Mouse (Mus musculus) liver, embryonic 11.5 days (tissue): ENCODE measurements at regions not wholly inside any gene's neighbourhood (a gene's known extent, or its start where the extent isn't known, plus 50 kb on each side); places are given as distances from the start of the nearest gene placed in this dataset.

Experiments
- ATAC-seq: fragments of 200-750 bp; cut with Nextera tagmentation; replicated peaks from 2 replicates; pipeline ENCODE4 v1.8.0; 2017; ENCODE audit warnings: moderate number of reproducible peaks, mild to moderate bottlenecking, moderate TSS enrichment, moderate library complexity; ENCODE audit not compliant: low FRiP score
- DNase-seq: peaks from one replicate; pipeline ENCODE4 v3.0.0-alpha.2; 2017; ENCODE audit warnings: low spot score
- H3K27ac ChIP-seq: fragments of 300-500 bp; sonication (generic); 2 replicates; pipeline ENCODE4 v1.5.1; 2014; ENCODE audit warnings: mild to moderate bottlenecking, low read depth, low read length, control low read depth
- H3K27me3 ChIP-seq: fragments of 300-500 bp; sonication (generic); replicated peaks from 2 replicates; pipeline ENCODE4 v1.6.1; 2014; ENCODE audit warnings: low read length, mixed read lengths; ENCODE audit not compliant: control insufficient read depth, insufficient read depth
- H3K36me3 ChIP-seq: fragments of 300-500 bp; sonication (generic); 2 replicates; pipeline ENCODE4 v1.6.1; 2014; ENCODE audit warnings: mild to moderate bottlenecking, low read length, moderate library complexity, mixed read lengths; ENCODE audit not compliant: control insufficient read depth, insufficient read depth
- H3K4me1 ChIP-seq: fragments of 300-500 bp; sonication (generic); replicated peaks from 2 replicates; pipeline ENCODE4 v1.6.1; 2014; ENCODE audit warnings: low read length, mixed read lengths; ENCODE audit not compliant: control insufficient read depth, insufficient read depth
- H3K4me2 ChIP-seq: fragments of 300-500 bp; sonication (generic); 2 replicates; pipeline ENCODE4 v1.6.1; 2014; ENCODE audit warnings: mild to moderate bottlenecking, control low read depth, moderate library complexity
- H3K4me3 ChIP-seq: fragments of 300-500 bp; sonication (generic); 2 replicates; pipeline ENCODE4 v1.5.1; 2014; ENCODE audit warnings: low read depth, low read length, control low read depth
- H3K9ac ChIP-seq: fragments of 300-500 bp; sonication (generic); 2 replicates; pipeline ENCODE4 v1.6.1; 2014; ENCODE audit warnings: low read depth, low read length, control low read depth
- H3K9me3 ChIP-seq: fragments of 300-500 bp; sonication (generic); 2 replicates; pipeline ENCODE4 v1.6.1; 2016; ENCODE audit warnings: low read length, inconsistent platforms, mixed read lengths; ENCODE audit not compliant: control insufficient read depth
- WGBS: fragments of 180-500 bp; shearing (Covaris S2); extraction: QIAGEN DNeasy Blood & Tissue Kit; methylation state at CpG from one replicate; pipeline ENCODE4 v1.1.7; 2014; 5-methylcytosine and 5-hydroxymethylcytosine counted together

DNA sequence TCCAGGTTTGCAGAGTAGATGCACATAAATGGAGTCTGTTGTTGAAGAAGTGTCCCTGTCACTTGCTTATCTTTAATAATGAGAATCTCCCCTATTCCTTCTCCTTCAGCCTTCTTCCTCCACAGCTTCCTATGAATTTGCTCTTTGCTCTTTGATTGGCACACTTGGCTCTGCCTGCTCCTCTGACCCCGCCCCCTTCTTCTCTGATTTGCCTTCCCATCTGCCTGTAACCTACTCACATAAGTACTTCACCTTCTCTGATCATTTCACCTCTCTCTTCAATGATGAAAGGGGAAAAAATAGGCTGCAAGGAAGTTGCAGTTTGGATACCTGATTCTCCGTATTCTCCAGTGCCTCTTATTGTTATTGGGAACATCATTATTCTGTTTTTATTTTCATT lies 66.1 kb upstream of the 9330182O14Rik start:
- no peak for ATAC-seq
- Histone ChIP-seq H3K4me3 (no peak overlapping the region), H3K27me3 (no peaks in the 10 kb centered on the region), H3K9ac (no peak overlapping the region), H3K9me3 (no peaks in the 10 kb centered on the region), H3K4me2 (no peak overlapping the region), H3K36me3 (no peaks in the 10 kb centered on the region), H3K27ac (no peak overlapping the region), H3K4me1 (no peaks in the 10 kb centered on the region)
- WGBS, result 79% methylated on average over 2 of the region's 2 CpGs
- DNase-seq, result no peak

GRCm38 (mm10) chr15:40075334-40075893 lies 58.8 kb upstream of the 9330182O14Rik start:
- Histone ChIP-seq H3K9me3 (no peaks in the 10 kb centered on the region), H3K27me3 (no peaks in the 10 kb centered on the region), H3K9ac (no peak overlapping the region), H3K36me3 (no peaks in the 10 kb centered on the region), H3K4me1 (no peaks in the 10 kb centered on the region), H3K27ac (no peak overlapping the region), H3K4me3 (no peak overlapping the region), H3K4me2 (no peak overlapping the region)
- WGBS, result 62% methylated on average over 3 of the region's 3 CpGs
- ATAC-seq (no peak), DNase-seq (no peak)

DNA sequence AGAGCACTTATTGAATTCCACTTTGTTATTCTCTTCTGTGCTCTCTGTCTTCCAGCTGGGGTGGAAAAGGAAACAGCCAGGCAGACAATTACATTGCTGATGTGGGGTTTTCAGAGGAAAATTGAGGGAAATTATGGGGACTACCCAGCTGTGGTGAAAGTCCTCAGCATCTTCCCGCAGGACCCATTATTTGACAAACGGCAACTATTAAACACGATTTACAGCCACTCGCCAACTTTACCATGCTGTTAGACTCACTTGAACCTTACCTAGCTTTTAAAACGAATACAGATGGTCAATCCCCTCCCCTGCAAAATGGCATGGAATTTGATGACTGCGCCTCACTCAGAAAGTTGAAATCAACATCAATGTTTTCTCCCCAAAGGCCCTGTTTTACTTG lies 54.3 kb upstream of the 9330182O14Rik start:
- no peak for ATAC-seq
- DNase-seq, result no peak
- Histone ChIP-seq H3K4me1 (no peaks in the 10 kb centered on the region), H3K4me3 (no peak overlapping the region), H3K27ac (no peak overlapping the region), H3K9ac (no peak overlapping the region), H3K9me3 (no peaks in the 10 kb centered on the region), H3K27me3 (no peaks in the 10 kb centered on the region), H3K36me3 (no peaks in the 10 kb centered on the region), H3K4me2 (no peak overlapping the region)
- 86% methylated on average over 6 of the region's 6 CpGs for WGBS
